Mouse (Mus musculus) kidney, embryonic 16.5 days (tissue): ENCODE results near the gene A930002H24Rik. TPM values are rescaled to one million over a fixed set of nuclear protein-coding genes. Genes with fewer than 3 reads are reported as not detected.

ENCODE experiments used
- ATAC-seq: fragments of 200-750 bp; cut with Nextera tagmentation; 2 replicates; pipeline ENCODE4 v1.8.0; 2017; ENCODE audit warnings: moderate TSS enrichment; ENCODE audit not compliant: low FRiP score, low TSS enrichment
- H3K27ac ChIP-seq: fragments of 300-500 bp; sonication (generic); 2 replicates; pipeline ENCODE4 v1.5.1; 2014; ENCODE audit warnings: low read length
- H3K27me3 ChIP-seq: fragments of 300-500 bp; sonication (generic); 2 replicates; pipeline ENCODE4 v1.6.1; 2014; ENCODE audit warnings: low read length, control low read depth, mixed read lengths; ENCODE audit not compliant: insufficient read depth
- H3K36me3 ChIP-seq: fragments of 300-500 bp; sonication (generic); 2 replicates; pipeline ENCODE4 v1.6.1; 2014; ENCODE audit warnings: low read length, control low read depth, mixed read lengths; ENCODE audit not compliant: insufficient read depth
- H3K4me1 ChIP-seq: fragments of 300-500 bp; sonication (generic); 2 replicates; pipeline ENCODE4 v1.6.1; 2014; ENCODE audit warnings: low read length, control low read depth, mixed read lengths; ENCODE audit not compliant: insufficient read depth
- H3K4me2 ChIP-seq: fragments of 300-500 bp; sonication (generic); replicated peaks from 2 replicates; pipeline ENCODE4 v1.6.1; 2014; ENCODE audit warnings: low read depth, low read length
- H3K4me3 ChIP-seq: fragments of 300-500 bp; sonication (generic); 2 replicates; pipeline ENCODE4 v1.5.1; 2014; ENCODE audit warnings: mild to moderate bottlenecking, low read length
- H3K9ac ChIP-seq: fragments of 300-500 bp; sonication (generic); replicated peaks from 2 replicates; pipeline ENCODE4 v1.6.1; 2014; ENCODE audit warnings: low read length
- H3K9me3 ChIP-seq: fragments of 300-500 bp; sonication (generic); 2 replicates; pipeline ENCODE4 v1.6.1; 2016; ENCODE audit warnings: low read length, control low read depth
- WGBS: fragments of 180-500 bp; shearing (Covaris S2); extraction: QIAGEN DNeasy Blood & Tissue Kit; methylation state at CpG from one replicate; pipeline ENCODE4 v1.1.7; 2014; 5-methylcytosine and 5-hydroxymethylcytosine counted together
- polyA plus RNA-seq: library from polyadenylated mRNA; unstranded; fragments of >200 nt; fragmentation: Nextera tagmentation; extraction: Ambion mirVana; gene quantifications from 2 replicates; pipeline ENCODE4 v1.2.1, GENCODE M21; 2015

The A930002H24Rik gene
- polyA plus RNA-seq, 1 experiment from 2014 or later, result 4.9 TPM

DNA sequence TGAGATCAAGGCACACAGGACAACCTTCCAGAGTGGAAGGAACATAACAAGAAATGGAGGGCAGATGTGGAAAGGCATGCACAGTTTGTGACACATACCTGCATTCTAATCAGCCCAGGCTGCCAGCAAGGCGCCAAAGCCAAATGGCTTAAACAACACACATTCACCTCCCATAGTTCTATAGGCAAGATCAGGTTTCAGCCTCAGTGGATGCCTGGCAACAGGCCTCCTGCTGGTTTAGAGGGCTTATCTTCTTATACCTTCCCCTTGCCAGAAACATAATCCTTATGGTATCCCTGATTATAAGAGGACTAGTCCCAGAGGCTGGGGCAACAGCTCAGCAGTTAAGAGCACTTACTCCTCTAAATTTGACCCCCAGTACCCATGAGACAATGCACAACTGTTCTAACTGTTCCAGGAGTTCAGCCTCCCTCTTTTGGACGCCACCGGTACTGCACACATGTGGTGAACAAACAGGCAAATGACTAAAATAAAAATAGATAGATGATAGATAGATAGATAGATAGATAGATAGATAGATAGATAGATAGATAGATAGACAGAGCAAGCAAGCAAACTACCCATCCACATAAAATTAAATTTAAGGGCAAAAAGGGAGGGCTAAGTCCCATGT, 23.8 kb downstream of the A930002H24Rik start:
- no peak overlapping the region for H3K4me3 ChIP-seq
- no peak overlapping the region for H3K9ac ChIP-seq
- H3K4me2 ChIP-seq, result no peak overlapping the region
- H3K36me3 ChIP-seq, result no peaks in the 10 kb centered on the region
- H3K27ac ChIP-seq, result no peak overlapping the region
- 85% methylated on average over 3 of the region's 3 CpGs for WGBS
- H3K4me1 ChIP-seq, result no peaks in the 10 kb centered on the region
- H3K27me3 ChIP-seq, result no peaks in the 10 kb centered on the region
- 0 out of 2 replicates have a peak, but pooled peaks cover 2% of the 10 kb centered on the region for H3K9me3 ChIP-seq
- ATAC-seq, result no peak

DNA sequence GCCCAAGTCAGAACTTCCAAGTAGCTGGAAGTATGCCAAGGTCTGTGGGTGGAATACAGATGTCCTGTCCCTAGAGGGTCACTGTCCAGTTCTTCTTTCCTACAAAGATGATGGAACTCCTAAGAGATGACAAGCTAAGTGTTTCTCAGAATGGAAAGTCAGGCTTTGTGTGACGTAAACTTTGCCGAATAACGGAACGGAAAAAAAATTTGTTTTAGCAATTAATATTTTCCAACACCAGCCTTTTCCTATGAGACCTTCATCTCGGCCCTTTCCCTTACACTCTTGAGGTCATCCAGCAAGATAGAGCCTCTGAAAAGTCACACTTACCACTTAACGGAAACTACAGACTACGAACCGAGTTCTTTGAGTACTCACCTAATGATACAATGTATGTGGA, 25.4 kb downstream of the A930002H24Rik start:
- H3K4me2 ChIP-seq, result no peak overlapping the region
- H3K36me3 ChIP-seq, result no peaks in the 10 kb centered on the region
- no peak overlapping the region for H3K4me3 ChIP-seq
- ATAC-seq, result no peak
- H3K9me3 ChIP-seq, result 0 out of 2 replicates have a peak, but pooled peaks cover 2% of the 10 kb centered on the region
- no peak overlapping the region for H3K27ac ChIP-seq
- H3K4me1 ChIP-seq, result no peaks in the 10 kb centered on the region
- no peaks in the 10 kb centered on the region for H3K27me3 ChIP-seq
- 89% methylated on average over 8 of the region's 8 CpGs for WGBS
- H3K9ac ChIP-seq, result no peak overlapping the region

DNA sequence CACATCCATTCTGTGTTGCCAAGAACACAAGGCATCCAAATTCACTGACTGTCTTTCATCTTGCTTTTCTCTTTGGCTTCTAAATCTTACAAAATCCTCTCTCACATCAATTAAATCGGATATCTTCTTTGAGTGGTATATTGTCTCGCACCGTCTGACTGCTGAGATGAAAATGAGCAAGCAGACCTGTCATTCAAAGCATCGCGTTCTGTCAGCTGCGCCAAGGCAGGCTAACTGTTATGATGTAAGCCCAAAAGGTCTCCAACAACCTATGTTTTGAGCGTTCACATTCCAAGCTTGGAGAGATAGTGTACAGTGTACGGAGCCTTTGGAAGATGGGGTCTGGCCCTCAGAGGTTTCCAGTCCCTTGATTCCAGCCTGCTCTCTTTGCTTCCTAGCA, 26.9 kb downstream of the A930002H24Rik start:
- 88% methylated on average over 8 of the region's 8 CpGs for WGBS
- no peaks in the 10 kb centered on the region for H3K36me3 ChIP-seq
- no peak overlapping the region for H3K4me3 ChIP-seq
- no peak for ATAC-seq
- no peaks in the 10 kb centered on the region for H3K4me1 ChIP-seq
- no peak overlapping the region for H3K9ac ChIP-seq
- H3K4me2 ChIP-seq, result no peak overlapping the region
- H3K9me3 ChIP-seq, result 0 out of 2 replicates have a peak, but pooled peaks cover 2% of the 10 kb centered on the region
- H3K27me3 ChIP-seq, result no peaks in the 10 kb centered on the region
- no peak overlapping the region for H3K27ac ChIP-seq

DNA sequence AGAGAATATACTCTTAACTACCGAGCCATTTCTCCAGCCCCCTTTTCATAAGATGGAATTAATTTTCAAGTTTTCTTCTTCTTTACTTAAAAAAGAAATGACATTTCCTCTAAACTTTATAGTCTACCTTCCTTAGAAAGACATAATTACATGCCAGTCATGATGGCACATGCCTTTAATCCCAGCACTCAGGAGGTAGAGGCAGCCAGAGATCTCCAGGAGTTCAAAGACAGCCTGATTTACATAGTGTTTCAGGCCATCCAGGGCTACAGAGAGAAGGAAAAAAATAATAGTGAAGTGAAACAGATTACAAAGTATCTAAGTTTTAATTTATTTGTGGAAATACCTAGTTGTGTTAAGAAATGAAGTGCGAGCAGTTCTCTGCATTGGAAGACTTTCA, 27.4 kb downstream of the A930002H24Rik start:
- no peaks in the 10 kb centered on the region for H3K4me1 ChIP-seq
- H3K27me3 ChIP-seq, result no peaks in the 10 kb centered on the region
- no peaks in the 10 kb centered on the region for H3K36me3 ChIP-seq
- 91% methylated on average over 2 of the region's 2 CpGs for WGBS
- H3K9ac ChIP-seq, result no peak overlapping the region
- H3K4me3 ChIP-seq, result no peak overlapping the region
- no peak overlapping the region for H3K4me2 ChIP-seq
- no peak for ATAC-seq
- H3K27ac ChIP-seq, result no peak overlapping the region
- 0 out of 2 replicates have a peak, but pooled peaks cover 2% of the 10 kb centered on the region for H3K9me3 ChIP-seq

DNA sequence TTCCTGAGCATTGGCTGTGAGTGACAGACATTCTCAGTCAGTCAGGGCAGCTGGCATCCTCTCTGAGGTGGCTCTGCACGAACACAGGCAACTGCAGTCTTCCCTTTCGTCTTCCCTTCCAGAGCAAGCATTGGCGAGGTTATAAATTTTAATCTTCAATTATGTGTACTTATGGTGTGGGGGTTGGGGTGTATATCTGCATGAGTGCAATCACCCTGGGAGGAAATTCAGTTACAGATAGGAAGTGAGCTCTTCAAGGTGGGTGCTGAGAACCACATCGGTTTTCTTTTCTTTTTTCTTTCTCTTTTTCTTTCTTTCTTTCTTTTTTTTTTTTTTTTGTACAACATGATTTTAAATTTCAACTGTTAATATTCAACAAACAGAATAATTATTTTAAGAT, 32.0 kb downstream of the A930002H24Rik start:
- H3K9ac ChIP-seq, result no peak overlapping the region
- ATAC-seq, result no peak
- WGBS, result 74% methylated on average over 4 of the region's 4 CpGs
- H3K27me3 ChIP-seq, result no peaks in the 10 kb centered on the region
- no peaks in the 10 kb centered on the region for H3K36me3 ChIP-seq
- H3K4me1 ChIP-seq, result no peaks in the 10 kb centered on the region
- H3K9me3 ChIP-seq, result no peaks in the 10 kb centered on the region
- H3K4me2 ChIP-seq, result no peak overlapping the region
- H3K4me3 ChIP-seq, result no peak overlapping the region
- H3K27ac ChIP-seq, result no peak overlapping the region

DNA sequence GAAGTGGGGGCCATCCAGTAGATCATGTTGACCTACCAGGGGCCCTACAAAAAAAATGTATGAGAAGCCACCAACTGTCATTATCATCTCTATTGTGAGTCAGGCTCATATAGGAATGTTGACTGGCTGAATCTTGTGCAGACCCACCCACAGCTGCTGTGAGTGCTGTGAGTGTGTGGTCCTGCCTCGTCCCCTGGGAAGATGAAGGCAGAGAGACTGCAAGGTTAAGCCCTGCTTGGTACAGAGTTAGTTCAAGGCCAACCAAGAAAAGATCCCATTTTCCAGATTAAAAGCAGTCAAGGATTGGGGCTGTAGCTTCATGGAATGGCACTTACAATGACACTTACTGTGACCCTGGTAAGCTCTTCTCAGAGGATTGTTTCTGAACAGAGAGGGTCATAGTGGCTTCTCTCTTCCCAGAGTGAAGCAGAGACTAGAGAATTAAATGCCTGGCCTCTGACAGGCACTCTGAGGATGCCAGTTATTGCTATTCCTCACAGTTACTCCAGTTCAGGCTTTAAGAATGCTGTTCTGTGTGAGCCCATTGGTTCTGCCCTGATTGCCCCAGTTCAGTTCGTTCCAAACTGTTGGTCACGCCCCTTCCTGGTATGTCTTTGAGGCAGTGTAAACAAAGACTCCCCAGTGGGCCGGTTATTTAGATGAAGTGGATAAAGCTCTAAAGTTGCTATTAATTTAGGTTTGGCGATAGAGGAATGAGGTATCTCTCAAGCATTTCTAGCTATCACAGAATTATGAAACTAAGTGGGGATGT, 34.8 kb downstream of the A930002H24Rik start:
- no peak for ATAC-seq
- H3K4me2 ChIP-seq, result no peak overlapping the region
- H3K4me3 ChIP-seq, result no peak overlapping the region
- H3K27me3 ChIP-seq, result no peaks in the 10 kb centered on the region
- no peak overlapping the region for H3K9ac ChIP-seq
- H3K36me3 ChIP-seq, result no peaks in the 10 kb centered on the region
- H3K27ac ChIP-seq, result no peak overlapping the region
- no peaks in the 10 kb centered on the region for H3K9me3 ChIP-seq
- no peaks in the 10 kb centered on the region for H3K4me1 ChIP-seq
- 46% methylated on average over 5 of the region's 5 CpGs for WGBS

DNA sequence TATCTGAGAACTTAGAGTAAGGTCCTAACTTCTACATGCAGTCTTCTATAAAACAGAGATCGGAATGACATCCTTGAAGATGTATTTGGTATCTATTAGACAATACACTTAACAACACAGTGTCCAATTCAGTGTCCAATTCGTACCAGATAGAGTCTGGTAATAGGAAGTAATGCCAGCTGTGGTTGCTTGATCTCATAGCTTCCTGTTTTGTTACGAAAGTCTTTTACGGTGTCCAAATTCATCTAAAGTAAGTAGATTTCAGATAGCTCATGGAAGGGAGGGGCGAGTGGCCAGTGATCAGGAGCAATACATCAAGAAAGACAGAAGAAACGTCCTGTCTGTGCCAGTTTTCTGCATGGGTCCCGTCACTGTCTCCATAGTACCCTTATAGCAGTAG, 36.8 kb downstream of the A930002H24Rik start:
- no peak overlapping the region for H3K4me2 ChIP-seq
- H3K27me3 ChIP-seq, result no peaks in the 10 kb centered on the region
- no peaks in the 10 kb centered on the region for H3K4me1 ChIP-seq
- H3K9ac ChIP-seq, result no peak overlapping the region
- no peak for ATAC-seq
- no peak overlapping the region for H3K4me3 ChIP-seq
- no peaks in the 10 kb centered on the region for H3K36me3 ChIP-seq
- WGBS, result 78% methylated on average over 7 of the region's 7 CpGs
- no peak overlapping the region for H3K27ac ChIP-seq
- H3K9me3 ChIP-seq, result no peaks in the 10 kb centered on the region

DNA sequence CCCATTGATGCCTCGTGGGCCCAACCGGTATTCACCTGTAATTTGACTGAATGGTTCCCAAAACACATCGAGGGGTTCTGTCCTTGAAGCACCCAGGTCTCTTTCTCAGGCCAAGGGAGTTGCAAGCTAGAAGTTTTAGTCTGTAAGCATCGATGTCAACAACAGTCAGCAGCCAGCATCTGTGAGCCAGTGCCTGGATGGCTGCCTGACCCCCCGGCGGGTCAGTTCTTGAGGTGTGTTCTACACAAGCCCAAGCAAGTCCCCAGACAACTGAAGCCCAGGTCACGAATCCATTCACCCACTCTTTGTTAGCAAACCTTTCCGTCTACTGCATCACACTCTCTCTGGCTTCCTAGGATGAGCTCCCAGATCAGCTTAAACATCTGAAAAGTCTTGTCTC, 37.4 kb downstream of the A930002H24Rik start:
- no peak overlapping the region for H3K9ac ChIP-seq
- 92% methylated on average over 8 of the region's 8 CpGs for WGBS
- H3K4me2 ChIP-seq, result no peak overlapping the region
- no peak overlapping the region for H3K4me3 ChIP-seq
- no peak for ATAC-seq
- no peaks in the 10 kb centered on the region for H3K27me3 ChIP-seq
- H3K9me3 ChIP-seq, result no peaks in the 10 kb centered on the region
- no peak overlapping the region for H3K27ac ChIP-seq
- no peaks in the 10 kb centered on the region for H3K4me1 ChIP-seq
- no peaks in the 10 kb centered on the region for H3K36me3 ChIP-seq

DNA sequence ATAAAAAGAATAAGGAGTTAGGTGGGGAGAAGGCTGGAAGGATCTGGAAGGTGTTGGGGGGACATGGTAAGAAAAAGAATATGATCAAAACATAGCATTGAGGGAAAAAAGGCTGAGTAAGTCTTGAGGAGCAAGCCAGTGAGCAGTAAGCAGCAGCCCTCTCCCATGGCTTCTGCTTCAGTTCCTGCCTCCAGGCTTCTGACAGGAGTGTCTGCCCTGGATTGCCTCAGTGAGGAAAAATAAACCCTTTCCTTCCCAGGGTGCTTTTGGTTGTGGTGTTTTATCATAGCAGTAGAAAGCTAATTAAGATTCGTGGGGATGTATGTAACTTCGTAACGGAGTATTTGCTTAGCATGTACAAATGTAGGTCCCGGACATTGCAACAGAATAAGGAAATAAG, 39.5 kb downstream of the A930002H24Rik start:
- no peak overlapping the region for H3K9ac ChIP-seq
- H3K36me3 ChIP-seq, result no peaks in the 10 kb centered on the region
- no peak for ATAC-seq
- WGBS, result 96% methylated on average over 4 of the region's 4 CpGs
- H3K27me3 ChIP-seq, result no peaks in the 10 kb centered on the region
- H3K9me3 ChIP-seq, result no peaks in the 10 kb centered on the region
- no peak overlapping the region for H3K4me3 ChIP-seq
- no peak overlapping the region for H3K4me2 ChIP-seq
- no peak overlapping the region for H3K27ac ChIP-seq
- H3K4me1 ChIP-seq, result no peaks in the 10 kb centered on the region

DNA sequence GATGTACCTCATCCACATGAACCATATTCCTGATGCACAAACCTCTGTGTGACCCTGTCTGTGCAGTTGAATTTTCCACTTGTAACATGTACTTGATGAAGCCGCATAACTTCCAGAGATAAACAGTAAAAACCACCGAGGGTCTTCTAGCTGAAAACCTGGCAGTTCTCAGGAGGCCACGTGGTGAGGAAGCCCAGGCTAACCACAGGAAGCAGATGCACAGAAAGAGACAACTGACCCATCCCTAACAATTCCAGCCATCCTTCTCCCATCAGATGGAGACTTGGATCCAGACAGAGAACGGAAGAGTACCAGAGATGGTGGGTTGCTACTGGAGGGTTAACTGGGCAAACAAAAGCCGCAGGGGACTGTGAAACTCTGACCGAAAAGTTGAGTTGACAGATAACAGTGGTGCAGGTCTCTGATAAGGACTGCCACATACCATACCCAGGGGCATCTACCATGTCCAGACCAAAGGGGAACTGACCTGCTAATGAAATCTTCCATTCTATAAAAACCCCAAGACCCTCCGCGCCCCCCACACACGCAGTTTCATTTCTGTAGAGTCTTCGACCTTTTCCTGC, 45.1 kb downstream of the A930002H24Rik start:
- 85% methylated on average over 10 of the region's 10 CpGs for WGBS
- Histone ChIP-seq H3K36me3 (no peaks in the 10 kb centered on the region), H3K27ac (no peak overlapping the region), H3K4me3 (no peak overlapping the region), H3K4me1 (no peaks in the 10 kb centered on the region), H3K9ac (no peak overlapping the region), H3K27me3 (no peaks in the 10 kb centered on the region), H3K4me2 (no peak overlapping the region), H3K9me3 (no peaks in the 10 kb centered on the region)
- no peak for ATAC-seq
